Mouse (Mus musculus) cerebellum, adult 2 months (tissue): ENCODE results near the gene Clic4.

Source experiments
- CTCF ChIP-seq: fragments of 200-500 bp; IDR thresholded peaks from 2 replicates; pipeline ENCODE4 v1.5.1; 2011; ENCODE audit warnings: low read depth, mild to moderate bottlenecking, control low read depth, low read length, moderate library complexity, borderline replicate concordance; ENCODE audit not compliant: insufficient read depth
- POLR2A ChIP-seq: fragments of 200-500 bp; IDR thresholded peaks from 2 replicates; pipeline ENCODE4 v1.6.1; 2011; ENCODE audit warnings: low read length, control low read depth, borderline replicate concordance; ENCODE audit not compliant: insufficient read depth

DNA sequence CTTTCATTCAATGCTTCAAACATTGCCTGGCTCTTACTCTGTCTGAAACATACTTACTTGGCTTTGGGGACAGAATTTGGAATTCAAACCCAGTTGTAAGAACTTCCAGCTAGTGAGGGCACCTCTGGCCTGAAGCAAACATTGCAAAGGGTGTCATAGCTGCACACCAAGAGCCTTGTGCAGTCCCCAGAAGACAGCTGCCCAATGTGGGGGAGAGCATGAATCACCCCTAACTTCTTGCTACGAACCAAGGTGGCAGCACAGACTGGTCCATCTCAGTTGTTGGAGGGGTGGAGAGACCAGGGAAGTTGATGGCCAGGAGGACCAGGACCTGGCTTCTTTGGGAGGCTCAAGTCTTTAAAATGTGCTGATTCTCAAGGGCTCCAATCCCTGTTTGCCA lies 81.4 kb downstream of the Clic4 start:
- TF ChIP-seq CTCF (no peak), POLR2A (no peak)
